Mouse (Mus musculus) intestine, postnatal 0 days (tissue): Measurements from ENCODE around the gene 4930512M02Rik. TPM values are rescaled to one million over a fixed set of nuclear protein-coding genes. Genes with fewer than 3 reads are reported as not detected.

ENCODE experiments used
- ATAC-seq: fragments of 200-750 bp; cut with Nextera tagmentation; 2 replicates; pipeline ENCODE4 v1.8.0; 2017; ENCODE audit warnings: mild to moderate bottlenecking, moderate TSS enrichment, moderate library complexity
- H3K27ac ChIP-seq: fragments of 300-500 bp; sonication (generic); 2 replicates; pipeline ENCODE4 v1.5.1; 2014; ENCODE audit warnings: mild to moderate bottlenecking, low read depth, low read length, moderate library complexity
- H3K27me3 ChIP-seq: fragments of 300-500 bp; sonication (generic); replicated peaks from 2 replicates; pipeline ENCODE4 v1.6.1; 2014; ENCODE audit warnings: low read length, mixed read lengths; ENCODE audit not compliant: control insufficient read depth, insufficient read depth
- H3K36me3 ChIP-seq: fragments of 300-500 bp; sonication (generic); 2 replicates; pipeline ENCODE4 v1.6.1; 2014; ENCODE audit warnings: mild to moderate bottlenecking, moderate library complexity; ENCODE audit not compliant: control insufficient read depth, insufficient read depth
- H3K4me1 ChIP-seq: fragments of 300-500 bp; sonication (generic); replicated peaks from 2 replicates; pipeline ENCODE4 v1.6.1; 2014; ENCODE audit warnings: antibody characterized with exemption, low read length, mixed read lengths; ENCODE audit not compliant: control insufficient read depth, insufficient read depth
- H3K4me2 ChIP-seq: fragments of 300-500 bp; sonication (generic); replicated peaks from 2 replicates; pipeline ENCODE4 v1.6.1; 2014; ENCODE audit warnings: low read depth, mild to moderate bottlenecking, moderate library complexity
- H3K4me3 ChIP-seq: fragments of 300-500 bp; sonication (generic); 2 replicates; pipeline ENCODE4 v1.5.1; 2014; ENCODE audit warnings: low read depth, low read length
- H3K9ac ChIP-seq: fragments of 300-500 bp; sonication (generic); 2 replicates; pipeline ENCODE4 v1.6.1; 2014; ENCODE audit warnings: mild to moderate bottlenecking, low read depth, low read length
- H3K9me3 ChIP-seq: fragments of 300-500 bp; sonication (generic); 2 replicates; pipeline ENCODE4 v1.6.1; 2016; ENCODE audit warnings: mixed run types; ENCODE audit not compliant: control insufficient read depth
- CTCF ChIP-seq: sonication (generic); IDR thresholded peaks from 2 replicates; pipeline ENCODE4 v1.5.1; 2016; ENCODE audit warnings: low read depth, mild to moderate bottlenecking, control low read depth, antibody characterized with exemption, moderate library complexity
- WGBS: fragments of 180-500 bp; shearing (Covaris S2); extraction: QIAGEN DNeasy Blood & Tissue Kit; methylation state at CpG from one replicate; pipeline ENCODE4 v1.1.7; 2014; 5-methylcytosine and 5-hydroxymethylcytosine counted together
- polyA plus RNA-seq: library from polyadenylated mRNA; unstranded; fragments of >200 nt; fragmentation: Nextera tagmentation; extraction: Ambion mirVana; gene quantifications from 2 replicates; pipeline ENCODE4 v1.2.1, GENCODE M21; 2015

The 4930512M02Rik gene
- polyA plus RNA-seq, 1 experiment from 2014 or later = not detected

GRCm38 (mm10) chr11:11569466-11570132 is 58.0 kb downstream of the 4930512M02Rik start:
- no peak overlapping the region for H3K4me2 ChIP-seq
- H3K27ac ChIP-seq = no peak overlapping the region
- no peak overlapping the region for H3K9ac ChIP-seq
- no peak for TF ChIP-seq CTCF
- no peaks in the 10 kb centered on the region for H3K36me3 ChIP-seq
- H3K4me1 ChIP-seq = no peaks in the 10 kb centered on the region
- H3K27me3 ChIP-seq = no peaks in the 10 kb centered on the region
- no peak overlapping the region for H3K4me3 ChIP-seq
- 52% methylated on average over 4 of the region's 4 CpGs for WGBS
- no peaks in the 10 kb centered on the region for H3K9me3 ChIP-seq
- ATAC-seq = no peak

GRCm38 (mm10) chr11:11568033-11568432 is 59.6 kb downstream of the 4930512M02Rik start:
- 87% methylated on average over 2 of the region's 2 CpGs for WGBS
- Histone ChIP-seq H3K27me3 (no peaks in the 10 kb centered on the region), H3K9me3 (no peaks in the 10 kb centered on the region), H3K4me1 (no peaks in the 10 kb centered on the region), H3K9ac (no peak overlapping the region), H3K4me3 (no peak overlapping the region), H3K4me2 (no peak overlapping the region), H3K36me3 (no peaks in the 10 kb centered on the region), H3K27ac (no peak overlapping the region)
- no peak for TF ChIP-seq CTCF
- no peak for ATAC-seq

GRCm38 (mm10) chr11:11565146-11565820 is 62.4 kb downstream of the 4930512M02Rik start:
- Histone ChIP-seq H3K27me3 (no peaks in the 10 kb centered on the region), H3K9ac (no peak overlapping the region), H3K4me1 (no peaks in the 10 kb centered on the region), H3K4me2 (no peak overlapping the region), H3K27ac (no peak overlapping the region), H3K4me3 (no peak overlapping the region), H3K9me3 (no peaks in the 10 kb centered on the region), H3K36me3 (no peaks in the 10 kb centered on the region)
- ATAC-seq = no peak
- no peak for TF ChIP-seq CTCF
- 73% methylated on average over 6 of the region's 6 CpGs for WGBS

- H3K4me3 ChIP-seq = no peak overlapping the region
- no peak overlapping the region for H3K9ac ChIP-seq
- no peaks in the 10 kb centered on the region for H3K36me3 ChIP-seq
- H3K27ac ChIP-seq = no peak overlapping the region
- 67% methylated on average over 7 of the region's 7 CpGs for WGBS
- no peak overlapping the region for H3K4me2 ChIP-seq
- TF ChIP-seq CTCF = no peak
- no peak for ATAC-seq
- no peaks in the 10 kb centered on the region for H3K9me3 ChIP-seq
- H3K27me3 ChIP-seq = no peaks in the 10 kb centered on the region
- H3K4me1 ChIP-seq = no peaks in the 10 kb centered on the region
These were observed 63.2 kb downstream of the 4930512M02Rik start for GRCm38 (mm10) chr11:11564266-11565044.

GRCm38 (mm10) chr11:11561118-11561517 is 66.5 kb downstream of the 4930512M02Rik start:
- Histone ChIP-seq H3K27ac (no peak overlapping the region), H3K9ac (no peak overlapping the region), H3K4me1 (no peaks in the 10 kb centered on the region), H3K4me2 (no peak overlapping the region), H3K27me3 (no peaks in the 10 kb centered on the region), H3K4me3 (no peak overlapping the region), H3K36me3 (no peaks in the 10 kb centered on the region), H3K9me3 (no peaks in the 10 kb centered on the region)
- no peak for TF ChIP-seq CTCF
- ATAC-seq = no peak
- WGBS = 82% methylated on average over 6 of the region's 6 CpGs

- Histone ChIP-seq H3K27ac (no peak overlapping the region), H3K27me3 (no peaks in the 10 kb centered on the region), H3K36me3 (no peaks in the 10 kb centered on the region), H3K9me3 (no peaks in the 10 kb centered on the region), H3K9ac (no peak overlapping the region), H3K4me2 (no peak overlapping the region), H3K4me1 (no peaks in the 10 kb centered on the region), H3K4me3 (no peak overlapping the region)
- 81% methylated on average over 7 of the region's 7 CpGs for WGBS
- no peak for ATAC-seq
- TF ChIP-seq CTCF = no peak
These were observed 68.4 kb downstream of the 4930512M02Rik start for GRCm38 (mm10) chr11:11559099-11559686.
